Mouse (Mus musculus): ENCODE data around the gene Agtpbp1. TPM values are rescaled to one million over a fixed set of nuclear protein-coding genes. Genes with fewer than 3 reads are reported as not detected.

Gene Agtpbp1
- polyA plus RNA-seq, 1 experiment from 2014 or later: 9.2 TPM

GRCm38 (mm10) chr13:59531203-59531602 is 53.8 kb downstream of the Agtpbp1 start:
- no peaks in the 10 kb centered on the region for H3K9me3 ChIP-seq (replicated peaks)
- H3K27ac ChIP-seq: no peak overlapping the region
- no peak overlapping the region for H3K4me3 ChIP-seq (replicated peaks)
- H3K4me2 ChIP-seq: no peak overlapping the region
- WGBS (ENCODE audit: insufficient replicate concordance): 71% methylated on average over 2 of the region's 2 CpGs
- H3K27me3 ChIP-seq: no peaks in the 10 kb centered on the region
- H3K9ac ChIP-seq: no peak overlapping the region
- peaks cover 51% of the 10 kb centered on the region for H3K36me3 ChIP-seq
- ATAC-seq (ENCODE audit: low read depth) (no peak), DNase-seq (no peak)
- H3K4me1 ChIP-seq (replicated peaks): no peaks in the 10 kb centered on the region

DNA sequence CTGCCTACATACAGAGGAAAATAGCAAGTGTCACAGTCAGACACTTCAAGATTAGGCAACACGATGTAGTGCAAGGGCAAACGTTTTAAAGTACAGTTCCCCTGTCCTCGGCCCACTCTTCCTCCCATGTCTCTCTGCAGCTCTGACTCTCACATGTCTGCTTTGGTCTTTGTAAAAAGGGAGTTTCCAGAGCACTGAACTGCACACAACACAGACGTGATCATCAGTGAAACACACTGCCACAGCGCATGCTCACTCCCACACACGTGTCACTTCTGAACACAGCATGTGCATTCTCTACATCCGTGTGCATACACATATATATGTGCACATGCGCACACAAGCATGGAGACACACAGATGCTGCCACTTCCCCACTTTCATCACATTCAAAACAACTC is 54.5 kb downstream of the Agtpbp1 start:
- no peak for DNase-seq
- H3K27ac ChIP-seq: no peak overlapping the region
- H3K4me1 ChIP-seq (replicated peaks): no peaks in the 10 kb centered on the region
- H3K27me3 ChIP-seq: no peaks in the 10 kb centered on the region
- no peaks in the 10 kb centered on the region for H3K9me3 ChIP-seq (replicated peaks)
- no peak overlapping the region for H3K9ac ChIP-seq
- no peak overlapping the region for H3K4me3 ChIP-seq (replicated peaks)
- ATAC-seq (ENCODE audit: low read depth): no peak
- H3K36me3 ChIP-seq: peaks cover 48% of the 10 kb centered on the region
- no peak overlapping the region for H3K4me2 ChIP-seq
- WGBS (ENCODE audit: insufficient replicate concordance): 86% methylated on average over 8 of the region's 8 CpGs

GRCm38 (mm10) chr13:59521271-59522064 is 63.6 kb downstream of the Agtpbp1 start:
- Histone ChIP-seq H3K9ac (no peak overlapping the region), H3K27ac (no peak overlapping the region), H3K4me1 (replicated peaks) (0 out of 2 replicates have a peak, but pooled peaks cover 3% of the 10 kb centered on the region), H3K27me3 (no peaks in the 10 kb centered on the region), H3K4me3 (replicated peaks) (no peak overlapping the region), H3K36me3 (peaks cover 14% of the 10 kb centered on the region), H3K9me3 (replicated peaks) (no peaks in the 10 kb centered on the region), H3K4me2 (no peak overlapping the region)
- WGBS (ENCODE audit: insufficient replicate concordance): 69% methylated on average over 11 of the region's 11 CpGs
- ATAC-seq (ENCODE audit: low read depth) (no peak), DNase-seq (no peak)

DNA sequence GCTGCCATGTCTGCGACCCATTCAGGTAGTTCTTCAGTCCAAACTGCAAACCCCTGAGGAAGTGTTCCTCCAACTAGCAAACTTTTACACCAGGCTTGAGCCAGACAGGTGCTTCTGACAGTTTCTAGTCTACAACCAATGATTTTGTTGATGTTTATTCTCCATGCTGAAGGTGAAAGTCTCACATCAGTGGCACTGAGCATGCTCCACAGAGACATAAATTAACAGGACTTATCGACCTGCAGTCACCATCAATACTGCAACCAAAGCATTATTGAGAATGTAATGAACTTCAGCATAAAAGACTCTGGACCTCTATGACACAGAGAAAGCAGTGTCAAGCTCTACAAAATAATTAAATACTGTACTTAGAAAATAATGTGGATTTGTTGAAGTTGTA is 64.2 kb downstream of the Agtpbp1 start:
- no peak for ATAC-seq (ENCODE audit: low read depth)
- Histone ChIP-seq H3K9me3 (replicated peaks) (no peaks in the 10 kb centered on the region), H3K4me1 (replicated peaks) (0 out of 2 replicates have a peak, but pooled peaks cover 3% of the 10 kb centered on the region), H3K27ac (no peak overlapping the region), H3K4me3 (replicated peaks) (no peak overlapping the region), H3K27me3 (no peaks in the 10 kb centered on the region), H3K4me2 (no peak overlapping the region), H3K36me3 (peaks cover 11% of the 10 kb centered on the region; the same call in 1 of the 2 replicates), H3K9ac (no peak overlapping the region)
- no peak for DNase-seq
- WGBS (ENCODE audit: insufficient replicate concordance): 65% methylated on average over 2 of the region's 2 CpGs

DNA sequence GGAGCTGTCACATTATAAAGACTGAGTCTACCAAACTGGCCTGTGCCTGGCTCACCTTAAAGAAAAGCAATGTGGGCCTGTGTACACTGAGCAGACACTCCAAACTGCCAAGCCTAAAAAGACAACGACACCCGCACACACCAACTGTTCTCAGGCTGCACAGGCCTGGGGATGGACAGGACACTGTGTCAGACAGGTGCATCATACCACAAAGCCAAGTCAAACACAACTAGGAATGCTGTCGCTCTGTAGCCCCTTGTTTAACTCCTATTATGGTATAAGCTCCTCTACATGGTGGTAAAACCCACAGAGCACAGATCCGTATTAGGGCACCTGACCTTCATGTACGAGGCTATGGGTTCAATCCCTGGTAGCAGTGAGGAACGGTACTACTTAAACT is 65.5 kb downstream of the Agtpbp1 start:
- no peaks in the 10 kb centered on the region for H3K27me3 ChIP-seq
- H3K4me2 ChIP-seq: no peak overlapping the region
- H3K4me3 ChIP-seq (replicated peaks): no peak overlapping the region
- WGBS (ENCODE audit: insufficient replicate concordance): 83% methylated on average over 6 of the region's 6 CpGs
- H3K9me3 ChIP-seq (replicated peaks): no peaks in the 10 kb centered on the region
- H3K9ac ChIP-seq: no peak overlapping the region
- peaks cover 16% of the 10 kb centered on the region; the same call in 1 of the 2 replicates for H3K36me3 ChIP-seq
- no peak for ATAC-seq (ENCODE audit: low read depth)
- no peak overlapping the region for H3K27ac ChIP-seq
- peaks cover 7% of the 10 kb centered on the region; the same call in 1 of the 2 replicates for H3K4me1 ChIP-seq (replicated peaks)
- DNase-seq: no peak

DNA sequence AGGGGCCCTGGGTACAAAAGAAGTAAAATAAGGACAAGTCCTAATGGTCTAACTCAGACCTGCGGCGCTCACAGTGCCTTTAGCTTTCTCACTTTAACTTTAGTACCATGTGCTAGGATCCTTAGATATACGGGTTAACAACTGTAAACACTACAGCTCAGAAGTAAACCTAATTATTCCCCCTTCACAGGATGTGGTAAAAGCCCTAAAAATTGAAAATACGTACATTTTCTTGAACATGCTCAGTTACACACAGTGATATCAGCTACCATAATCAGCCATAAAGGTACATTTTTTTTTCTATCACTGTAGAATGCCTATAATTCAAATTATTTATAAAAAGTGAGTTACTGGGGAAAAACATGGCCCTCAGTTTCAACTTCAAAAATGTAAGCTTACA is 67.0 kb downstream of the Agtpbp1 start:
- Histone ChIP-seq H3K4me2 (no peak overlapping the region), H3K9me3 (replicated peaks) (no peaks in the 10 kb centered on the region), H3K4me3 (replicated peaks) (no peak overlapping the region), H3K36me3 (peaks cover 17% of the 10 kb centered on the region), H3K9ac (no peak overlapping the region), H3K4me1 (replicated peaks) (peaks cover 7% of the 10 kb centered on the region; the same call in 1 of the 2 replicates), H3K27me3 (no peaks in the 10 kb centered on the region), H3K27ac (no peak overlapping the region)
- ATAC-seq (ENCODE audit: low read depth): no peak
- WGBS (ENCODE audit: insufficient replicate concordance): 65% methylated on average over 4 of the region's 4 CpGs
- DNase-seq: no peak

GRCm38 (mm10) chr13:59515074-59515473 is 70.0 kb downstream of the Agtpbp1 start:
- DNase-seq: peak; percentile 23
- H3K9me3 ChIP-seq (replicated peaks): no peaks in the 10 kb centered on the region
- H3K4me3 ChIP-seq (replicated peaks): no peak overlapping the region
- H3K4me2 ChIP-seq: no peak overlapping the region
- H3K36me3 ChIP-seq: peaks cover 25% of the 10 kb centered on the region
- H3K9ac ChIP-seq: no peak overlapping the region
- 0 out of 2 replicates have a peak, but pooled peaks have one; percentile 47 for ATAC-seq (ENCODE audit: low read depth)
- no peak overlapping the region for H3K27ac ChIP-seq
- H3K4me1 ChIP-seq (replicated peaks): peaks cover 4% of the 10 kb centered on the region; the same call in 1 of the 2 replicates
- H3K27me3 ChIP-seq: no peaks in the 10 kb centered on the region
- 23% methylated on average over 7 of the region's 7 CpGs for WGBS (ENCODE audit: insufficient replicate concordance)

DNA sequence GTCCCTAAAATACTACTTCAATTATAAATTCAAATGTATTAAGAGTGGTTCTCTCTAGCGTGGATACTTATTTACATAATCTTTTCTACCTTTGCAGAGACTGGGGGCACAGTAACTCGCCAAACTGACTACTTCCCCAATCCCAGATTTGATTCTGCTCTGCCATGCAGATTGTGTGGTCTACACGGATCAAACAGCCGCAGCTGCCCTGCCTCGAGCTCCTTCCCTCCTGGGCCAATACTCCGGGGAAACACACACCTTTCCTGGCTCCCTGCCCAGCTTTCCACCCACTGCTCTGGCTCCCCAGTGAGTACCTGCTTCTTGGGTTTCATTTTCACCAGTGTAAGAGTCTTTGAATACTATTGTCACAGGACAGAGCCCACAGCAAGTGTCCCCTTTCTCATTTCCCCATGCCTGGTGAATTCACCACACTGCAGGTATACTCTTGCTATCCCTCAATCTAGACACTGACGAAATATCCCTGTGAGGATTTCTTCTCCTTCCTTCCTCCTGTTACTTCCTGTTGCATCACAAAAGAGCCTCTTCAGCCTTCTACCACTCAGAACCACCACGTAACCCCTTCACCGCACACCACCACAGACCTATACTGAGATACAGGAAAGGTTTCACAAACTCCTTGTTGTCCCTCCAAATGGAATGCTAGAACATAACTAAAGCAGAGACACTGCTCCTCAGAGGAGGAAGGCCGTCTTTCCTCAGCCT is 75.2 kb downstream of the Agtpbp1 start:
- Histone ChIP-seq H3K36me3 (peaks cover 29% of the 10 kb centered on the region), H3K9ac (no peak overlapping the region), H3K9me3 (replicated peaks) (no peaks in the 10 kb centered on the region), H3K4me1 (replicated peaks) (no peaks in the 10 kb centered on the region), H3K27me3 (no peaks in the 10 kb centered on the region), H3K27ac (no peak overlapping the region), H3K4me2 (no peak overlapping the region), H3K4me3 (replicated peaks) (no peak overlapping the region)
- ATAC-seq (ENCODE audit: low read depth): no peak
- no peak for DNase-seq
- WGBS (ENCODE audit: insufficient replicate concordance): 49% methylated on average over 10 of the region's 10 CpGs

- WGBS (ENCODE audit: insufficient replicate concordance): 63% methylated on average over 4 of the region's 4 CpGs
- no peak overlapping the region for H3K9ac ChIP-seq
- DNase-seq (no peak), ATAC-seq (ENCODE audit: low read depth) (no peak)
- H3K27ac ChIP-seq: no peak overlapping the region
- H3K4me2 ChIP-seq: no peak overlapping the region
- no peak overlapping the region for H3K4me3 ChIP-seq (replicated peaks)
- H3K4me1 ChIP-seq (replicated peaks): no peaks in the 10 kb centered on the region
- H3K36me3 ChIP-seq: peaks cover 29% of the 10 kb centered on the region
- no peaks in the 10 kb centered on the region for H3K9me3 ChIP-seq (replicated peaks)
- H3K27me3 ChIP-seq: no peaks in the 10 kb centered on the region
These were observed 76.4 kb downstream of the Agtpbp1 start for GRCm38 (mm10) chr13:59508584-59508983.

DNA sequence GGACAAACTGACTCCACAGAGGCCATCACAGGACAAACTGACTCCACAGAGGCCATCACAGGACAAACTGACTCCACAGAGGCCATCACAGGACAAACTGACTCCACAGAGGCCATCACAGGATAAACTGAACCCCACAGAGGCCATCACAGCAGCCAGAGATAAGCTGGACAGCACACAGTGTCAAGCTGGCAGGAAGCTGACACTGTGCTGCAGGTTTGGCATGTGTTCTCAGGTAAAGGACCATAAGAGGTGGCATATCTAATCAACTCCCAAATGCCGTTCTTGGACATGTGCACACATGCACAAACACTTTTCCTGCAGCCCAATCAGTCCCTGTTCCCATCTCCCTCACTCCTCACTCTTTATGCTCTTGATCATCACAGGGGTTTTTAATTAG is 78.6 kb downstream of the Agtpbp1 start:
- Histone ChIP-seq H3K9ac (no peak overlapping the region), H3K36me3 (peaks cover 17% of the 10 kb centered on the region), H3K9me3 (replicated peaks) (no peaks in the 10 kb centered on the region), H3K4me1 (replicated peaks) (no peaks in the 10 kb centered on the region), H3K4me3 (replicated peaks) (no peak overlapping the region), H3K27me3 (no peaks in the 10 kb centered on the region), H3K4me2 (no peak overlapping the region), H3K27ac (no peak overlapping the region)
- no peak for ATAC-seq (ENCODE audit: low read depth)
- DNase-seq: no peak
- WGBS (ENCODE audit: insufficient replicate concordance): 79% methylated on average over 1 of the region's 1 CpGs

GRCm38 (mm10) chr13:59505867-59506266 is 79.2 kb downstream of the Agtpbp1 start:
- 80% methylated on average over 4 of the region's 4 CpGs for WGBS (ENCODE audit: insufficient replicate concordance)

More at GRCm38 (mm10) chr13:59505867-59506266, 79.2 kb downstream of the Agtpbp1 start:
- Histone ChIP-seq H3K9me3 (replicated peaks) (no peaks in the 10 kb centered on the region), H3K9ac (no peak overlapping the region), H3K27ac (no peak overlapping the region), H3K36me3 (peaks cover 17% of the 10 kb centered on the region), H3K27me3 (no peaks in the 10 kb centered on the region), H3K4me2 (no peak overlapping the region), H3K4me1 (replicated peaks) (no peaks in the 10 kb centered on the region), H3K4me3 (replicated peaks) (no peak overlapping the region)
- no peak for DNase-seq
- ATAC-seq (ENCODE audit: low read depth): no peak

Data from liver, embryonic 13.5 days (tissue).